Mouse (Mus musculus) cerebellum, adult 2 months (tissue): ENCODE data around the gene Mmp24.

Source experiments
- CTCF ChIP-seq: fragments of 200-500 bp; IDR thresholded peaks from 2 replicates; pipeline ENCODE4 v1.5.1; 2011; ENCODE audit warnings: low read depth, mild to moderate bottlenecking, control low read depth, low read length, moderate library complexity, borderline replicate concordance; ENCODE audit not compliant: insufficient read depth
- POLR2A ChIP-seq: fragments of 200-500 bp; IDR thresholded peaks from 2 replicates; pipeline ENCODE4 v1.6.1; 2011; ENCODE audit warnings: low read length, control low read depth, borderline replicate concordance; ENCODE audit not compliant: insufficient read depth

GRCm38 (mm10) chr2:155774927-155775684 lies at the start of gene Mmp24:
- TF ChIP-seq CTCF (no peak), POLR2A (peak; percentile 27; the same call in 1 of the 2 replicates)
